Mouse (Mus musculus) embryo, embryonic 11.5 days (tissue): ENCODE results near the gene Rai1.

Experiments
- DNase-seq: peaks from one replicate; pipeline ENCODE4 v3.0.0-alpha.2; 2012; ENCODE audit warnings: low read depth, low spot score

Rai1 gene

DNA sequence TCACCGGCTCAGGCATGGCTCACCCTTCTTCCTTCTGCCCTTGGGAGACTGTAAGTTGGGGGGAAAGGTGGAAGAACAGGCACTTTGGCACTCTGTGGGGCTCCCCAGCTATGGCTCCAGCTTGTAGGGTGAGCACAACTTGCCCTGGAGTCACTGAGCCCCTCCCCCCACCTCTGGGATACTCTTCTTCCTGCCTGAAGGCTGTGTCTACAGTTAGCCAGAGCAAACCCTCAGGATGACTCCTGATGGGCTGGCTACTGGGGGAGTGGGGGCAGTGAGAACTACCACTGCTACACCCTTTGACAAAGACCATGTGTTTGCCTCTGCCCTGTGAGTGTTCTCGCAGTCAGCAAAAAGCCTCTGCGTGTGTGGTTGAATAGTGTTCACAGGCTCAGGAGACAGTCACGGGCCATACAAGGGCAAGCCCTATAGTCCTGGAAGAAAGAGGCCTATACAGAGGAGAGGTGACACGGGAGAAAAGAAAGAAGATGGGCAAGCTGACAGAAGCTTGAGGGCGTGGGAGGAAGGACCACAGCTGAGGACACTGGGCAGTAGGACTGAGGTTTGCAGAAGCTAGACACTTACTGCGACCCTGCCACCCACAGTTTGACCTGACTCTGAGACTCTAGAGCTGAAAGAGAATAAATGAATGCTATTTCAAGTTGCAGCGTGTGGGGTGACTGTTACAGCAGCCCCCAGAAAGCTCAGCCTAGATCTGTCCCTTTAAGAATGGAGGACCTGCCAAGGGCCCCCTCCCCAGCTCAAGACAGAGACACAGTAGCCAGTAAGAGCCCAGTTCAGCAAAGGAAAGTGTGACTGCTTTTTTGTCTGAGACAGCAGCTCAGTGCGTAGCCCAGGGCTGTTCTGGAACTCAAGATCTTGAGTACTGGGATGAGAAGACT lies 9.7 kb upstream of the Rai1 start:
- no peak for DNase-seq

DNA sequence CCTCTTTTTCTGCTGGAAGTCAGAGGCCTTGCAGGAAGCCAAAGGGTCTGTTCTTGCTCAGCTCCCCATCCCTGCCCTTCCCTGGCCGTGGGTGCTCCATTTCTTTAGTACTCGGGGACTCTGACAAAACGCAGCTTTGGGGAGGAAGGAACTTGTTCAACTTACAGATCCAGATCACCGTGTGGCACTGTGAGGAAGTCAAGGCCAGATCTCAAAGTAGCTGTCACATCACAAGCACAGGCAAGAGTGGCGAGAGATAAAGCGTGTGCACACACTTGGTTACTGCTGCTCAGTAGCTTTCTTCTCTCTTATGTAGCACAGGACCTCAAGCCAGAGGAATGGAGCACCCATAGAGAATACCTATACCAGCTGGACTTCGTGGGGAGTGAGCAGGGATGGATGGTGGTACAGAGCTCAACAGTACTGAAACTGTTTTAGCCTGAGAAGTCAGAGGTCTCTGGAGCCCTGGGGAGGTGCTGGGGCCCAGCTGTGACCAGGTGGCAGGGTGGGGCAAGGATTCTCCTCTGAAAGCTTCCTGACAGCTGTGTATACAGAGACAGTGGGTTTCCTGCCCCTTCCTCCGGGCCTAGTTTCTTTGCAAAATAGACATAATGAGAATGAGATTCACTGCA lies 5.1 kb upstream of the Rai1 start:
- DNase-seq = no peak

DNA sequence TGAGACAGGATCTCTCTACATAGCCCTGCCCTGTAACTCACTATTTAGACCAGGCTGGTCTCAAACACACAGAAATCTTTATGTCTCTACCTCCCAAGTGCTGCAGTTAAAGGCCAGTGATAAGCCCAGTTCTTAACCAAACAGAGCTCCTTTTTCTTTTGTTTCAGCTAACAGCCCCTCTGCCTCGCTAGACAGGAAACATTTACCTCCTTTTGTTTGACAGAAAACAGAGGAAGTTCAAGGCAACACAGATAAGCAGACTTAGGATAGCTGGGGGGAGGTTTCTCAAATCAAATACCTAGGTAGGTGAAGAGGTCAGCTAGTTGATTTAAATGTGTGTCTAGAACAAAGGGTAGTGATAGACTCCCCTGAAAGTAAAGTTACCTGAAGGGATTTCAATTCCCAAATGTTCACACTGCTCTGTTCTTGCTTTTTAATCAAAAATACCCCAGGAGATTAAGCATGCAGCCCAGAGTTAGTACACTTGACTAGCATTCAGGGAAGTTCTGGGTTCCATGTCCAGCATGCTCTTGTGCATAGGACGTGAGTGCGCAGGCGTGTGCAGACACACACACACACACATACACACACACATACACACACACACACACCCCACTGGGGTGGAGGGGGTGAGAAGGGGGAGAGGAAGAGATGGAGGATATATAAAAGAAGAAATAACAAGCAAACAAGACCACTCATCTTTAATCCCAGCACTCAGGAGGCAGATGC lies 3.8 kb upstream of the Rai1 start:
- no peak for DNase-seq

DNA sequence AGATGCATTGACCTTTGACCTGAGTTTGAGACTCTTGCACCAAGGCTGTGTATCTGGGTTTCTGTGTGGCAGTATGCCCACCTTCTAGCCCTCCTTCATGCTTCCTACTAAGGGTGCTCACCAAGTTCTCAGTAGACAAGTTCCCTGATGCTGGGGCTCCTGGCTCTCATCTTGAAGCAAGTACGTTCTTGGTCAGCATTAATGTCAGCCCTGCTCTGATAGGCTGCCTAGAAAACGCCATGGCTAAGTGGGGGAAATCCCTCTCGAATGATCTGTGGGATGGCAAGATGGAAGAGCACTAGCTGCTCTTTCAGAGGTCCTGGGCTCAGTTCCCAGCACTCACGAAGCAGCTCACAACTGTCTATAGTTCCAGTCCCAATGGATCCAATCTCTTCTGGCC lies 2.8 kb upstream of the Rai1 start:
- no peak for DNase-seq

DNA sequence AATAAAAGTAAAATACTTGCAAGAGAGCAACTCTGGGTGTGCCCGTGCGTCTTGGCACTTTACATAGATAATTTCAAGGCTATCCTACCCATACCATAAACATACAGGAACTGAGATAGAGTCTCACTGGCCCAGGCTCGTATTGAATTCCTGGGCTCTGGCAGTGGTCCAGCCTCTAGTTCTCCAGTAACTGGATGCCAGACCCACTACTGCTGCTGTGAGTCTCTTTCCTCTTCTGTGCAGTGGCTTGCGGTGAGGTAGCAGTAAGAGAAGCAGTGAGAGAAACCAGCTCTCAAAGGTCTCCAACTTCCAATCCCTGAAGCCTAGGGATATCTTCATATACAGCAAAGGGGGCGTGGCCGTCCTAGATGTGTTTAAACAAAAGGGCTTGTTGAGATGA lies 2.1 kb upstream of the Rai1 start:
- DNase-seq = no peak

DNA sequence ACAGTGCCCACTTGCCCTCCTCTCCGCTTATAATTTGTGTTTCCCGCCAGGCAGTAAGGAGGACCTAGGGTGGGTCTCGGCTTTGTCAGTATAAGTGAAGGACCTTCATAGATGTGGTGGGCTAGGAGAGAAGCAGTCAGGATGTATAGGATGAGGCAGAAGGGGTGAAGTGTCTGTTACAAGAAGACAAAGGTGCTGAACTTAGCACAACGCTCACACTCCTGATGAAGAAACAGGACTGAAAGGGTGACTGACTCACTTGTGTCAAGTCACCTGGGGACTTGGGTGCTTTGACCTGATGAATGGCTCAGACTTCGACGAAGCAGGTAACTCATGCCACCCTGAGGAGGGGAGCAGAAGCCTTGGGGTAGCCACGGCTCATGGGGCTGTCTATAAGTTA lies 1.2 kb upstream of the Rai1 start:
- no peak for DNase-seq

DNA sequence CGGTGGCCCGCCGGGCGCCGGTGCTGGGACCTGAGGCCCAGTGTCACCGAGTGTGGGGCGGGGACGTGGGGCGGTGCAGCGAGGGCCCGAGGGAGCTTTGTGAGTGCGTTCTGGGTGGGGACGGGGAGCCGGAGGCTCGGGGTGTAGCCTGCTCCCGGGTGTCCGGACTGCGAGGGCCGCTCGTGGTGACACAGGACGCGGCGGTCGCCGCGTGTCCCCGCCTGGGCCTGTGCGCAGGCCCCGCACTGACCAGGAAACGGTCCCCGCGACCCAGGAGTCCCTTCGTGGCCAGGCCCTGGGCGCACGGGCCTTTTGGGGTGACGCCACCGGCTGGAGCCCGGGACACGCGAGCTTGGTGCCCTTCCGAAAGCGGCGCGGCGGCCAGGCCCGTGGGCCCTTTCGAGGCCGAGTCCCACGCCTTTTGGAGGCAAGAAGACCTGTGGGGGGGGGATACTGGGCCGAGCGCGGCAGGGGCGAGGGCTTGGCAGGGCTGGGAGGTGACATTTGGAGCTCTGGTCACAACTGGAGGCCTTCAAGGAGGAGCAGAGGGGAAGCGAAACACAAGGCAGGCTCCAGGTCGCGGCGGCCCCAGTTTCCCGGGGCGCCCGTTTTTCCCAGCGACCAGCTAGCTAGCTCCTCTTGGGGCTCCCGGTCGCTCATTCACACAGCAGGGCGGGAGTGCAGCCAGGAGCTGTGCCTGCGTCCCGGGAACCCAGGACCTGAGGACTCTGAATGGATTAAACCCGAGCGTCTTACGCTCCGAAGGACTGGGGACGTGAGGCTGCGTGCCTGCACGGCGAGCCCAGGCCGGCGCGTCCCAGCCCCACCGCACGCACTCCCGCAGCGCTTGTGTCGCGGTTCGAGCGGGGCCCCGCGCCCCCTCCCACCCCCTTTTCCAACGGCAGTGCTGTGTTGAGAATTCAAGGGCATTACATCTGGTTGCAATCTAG lies 1.1 kb downstream of the Rai1 start:
- no peak for DNase-seq

DNA sequence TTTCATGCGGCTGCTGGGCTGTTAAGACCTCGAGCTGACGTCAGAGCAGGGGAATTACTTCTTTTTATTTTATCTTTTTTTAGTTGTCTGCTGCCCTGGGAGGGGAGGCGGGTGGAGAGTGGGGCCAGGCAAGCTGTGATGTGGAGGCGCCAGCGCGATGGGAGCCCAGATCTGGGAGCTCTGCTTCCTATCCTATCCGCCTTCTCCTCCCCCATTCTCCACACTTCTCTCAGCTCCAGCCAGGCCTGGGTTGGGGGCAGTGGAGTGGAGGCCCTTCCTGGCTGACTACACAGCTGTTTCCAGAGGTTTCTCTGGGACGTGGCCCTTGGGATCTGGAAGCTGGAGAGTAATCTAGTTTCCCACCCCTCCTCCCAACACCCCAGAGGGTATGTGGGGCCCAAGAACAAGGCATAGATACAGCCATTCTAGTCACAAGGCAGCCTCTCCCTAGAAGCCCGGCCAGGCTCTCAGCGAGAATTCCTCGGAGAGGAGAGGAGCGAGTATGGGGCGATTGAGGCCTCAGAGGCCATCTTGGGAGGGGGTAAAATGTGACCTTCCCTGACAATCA lies 1.8 kb downstream of the Rai1 start:
- DNase-seq = no peak

DNA sequence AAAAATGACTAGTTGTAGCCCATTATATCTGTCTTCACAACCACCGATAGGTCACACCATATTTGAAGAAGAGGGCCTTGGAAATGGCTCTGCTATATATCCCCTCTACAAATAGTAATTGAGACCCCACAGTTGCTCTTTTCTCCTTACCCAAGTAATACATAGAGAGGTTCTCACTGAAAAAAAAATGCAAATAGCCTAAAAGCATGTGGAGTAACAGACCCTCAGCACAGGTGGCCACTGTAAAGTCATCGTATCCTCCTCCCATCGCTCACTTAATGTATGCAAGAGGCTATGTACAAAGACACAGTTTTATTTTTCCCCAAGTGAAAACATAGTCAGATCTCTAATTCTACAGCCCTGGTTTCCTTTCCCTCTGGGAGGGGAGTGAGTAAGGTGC lies 2.6 kb downstream of the Rai1 start:
- no peak for DNase-seq

DNA sequence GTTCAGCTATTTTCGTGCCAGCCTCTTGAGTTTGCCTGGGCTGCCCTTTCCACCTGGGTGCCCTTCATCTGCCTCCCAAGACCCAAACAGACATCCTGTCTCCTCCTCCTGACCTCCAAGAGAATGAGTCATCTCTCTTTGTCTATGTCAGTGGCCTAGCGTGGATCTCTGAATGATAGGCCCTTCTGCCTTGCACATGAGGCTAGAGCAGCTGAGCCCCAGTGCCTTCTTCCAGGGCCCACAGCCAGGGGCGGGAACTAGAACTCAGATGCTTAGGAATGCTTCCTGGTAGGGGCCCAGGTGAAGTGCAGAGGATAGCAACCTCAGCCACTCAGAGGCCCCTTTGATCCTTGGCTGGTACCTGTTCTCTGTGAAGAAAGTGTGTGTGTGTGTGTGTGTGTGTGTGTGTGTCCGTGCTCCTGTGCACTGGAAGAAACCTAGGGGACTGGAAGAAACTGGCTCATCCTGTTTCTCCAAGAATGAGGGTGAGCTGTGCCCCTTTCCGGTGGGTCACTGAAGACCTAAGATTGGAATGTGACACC lies 3.9 kb downstream of the Rai1 start:
- no peak for DNase-seq

DNA sequence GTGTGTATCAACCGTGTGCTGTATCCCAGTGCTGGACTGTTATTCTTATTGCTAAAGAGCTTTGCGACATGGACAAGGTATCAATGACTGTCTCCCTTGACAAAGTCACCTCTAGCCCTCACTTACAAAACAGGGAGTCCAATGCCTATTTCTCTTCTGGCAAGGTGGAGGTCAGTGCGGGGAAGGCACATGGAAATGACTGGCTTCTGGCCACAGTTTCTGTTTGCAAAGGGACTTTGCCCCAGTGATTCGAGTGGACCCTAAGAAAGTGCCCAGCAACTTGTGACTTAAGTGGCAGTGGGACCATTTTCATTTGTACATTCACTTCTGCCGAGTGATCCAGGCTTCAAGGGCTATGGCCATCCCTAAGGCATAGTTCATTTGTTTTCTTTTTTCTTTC lies 5.6 kb downstream of the Rai1 start:
- DNase-seq = no peak

DNA sequence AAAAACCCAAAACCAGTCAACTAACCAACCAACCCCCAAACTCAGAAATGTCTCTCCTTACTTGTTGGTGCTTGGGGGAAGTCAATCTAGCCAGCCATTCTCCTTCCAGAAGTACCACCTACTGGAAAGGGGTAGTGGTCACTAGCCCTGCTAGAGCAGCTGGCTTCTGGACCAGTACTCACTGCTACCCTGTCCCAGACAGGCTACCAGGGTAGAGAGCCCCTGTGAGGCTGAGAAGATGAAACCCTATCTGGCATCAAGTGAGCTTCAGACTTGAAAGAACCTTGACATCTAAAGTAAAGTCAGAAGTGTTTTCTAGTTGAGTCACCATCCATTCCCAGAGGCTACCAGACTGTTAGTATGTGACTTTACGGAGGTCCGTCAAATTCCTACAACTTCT lies 6.8 kb downstream of the Rai1 start:
- DNase-seq = no peak

DNA sequence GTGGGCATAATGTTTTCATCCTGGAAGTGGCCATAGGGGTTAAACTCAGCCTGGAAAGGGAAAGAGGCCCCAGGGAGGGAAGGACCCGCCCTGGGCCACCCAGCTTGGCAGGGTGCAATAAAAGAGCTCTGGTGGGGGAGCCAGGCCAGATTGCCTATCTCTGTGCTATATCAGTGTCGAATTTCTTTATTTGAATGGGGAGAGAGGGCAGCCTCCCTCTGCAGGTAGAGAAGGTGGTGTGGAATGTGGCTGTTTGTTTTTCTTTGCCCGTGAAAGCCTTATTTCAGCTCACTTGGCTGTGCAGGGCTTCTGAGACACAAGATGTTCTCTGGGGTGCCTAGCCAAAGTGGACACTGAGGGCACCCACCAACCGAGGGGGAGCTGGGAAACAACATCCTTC lies 8.8 kb downstream of the Rai1 start:
- no peak for DNase-seq

DNA sequence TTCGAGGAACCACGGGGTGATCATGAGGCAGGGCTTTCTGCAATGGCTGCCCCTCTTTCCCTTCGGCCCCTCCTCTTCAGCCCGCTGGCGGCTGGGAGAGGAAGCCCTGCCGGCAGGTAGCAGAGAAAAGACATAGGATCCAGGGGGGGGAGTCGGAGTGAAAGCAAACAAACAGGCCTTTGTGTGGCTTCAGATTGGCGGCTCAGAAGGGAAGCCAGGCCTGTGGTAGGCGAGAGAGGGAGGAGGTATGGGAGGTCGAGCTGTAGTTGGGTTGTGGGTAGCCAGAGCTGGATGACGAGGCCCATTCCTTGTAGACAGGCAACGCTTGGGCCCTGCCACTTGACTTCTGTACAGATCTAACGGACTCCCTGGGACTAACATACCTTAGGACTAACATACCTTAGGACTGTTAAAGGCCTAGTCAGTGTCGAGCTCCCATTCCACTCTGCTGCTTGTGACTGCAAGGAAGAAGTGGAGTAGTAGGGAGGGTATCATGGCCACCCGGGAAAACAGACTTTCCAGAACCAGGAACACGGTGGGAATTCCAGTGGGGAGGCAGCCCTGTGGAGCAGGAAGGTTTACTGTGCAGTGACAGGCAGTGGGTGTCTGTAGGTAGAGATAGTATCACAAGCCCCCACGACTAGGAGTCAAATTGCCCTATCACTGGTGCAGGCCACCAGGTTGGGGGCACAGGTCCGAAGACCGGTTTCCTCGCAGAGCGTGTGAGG lies 9.6 kb downstream of the Rai1 start:
- DNase-seq = no peak

DNA sequence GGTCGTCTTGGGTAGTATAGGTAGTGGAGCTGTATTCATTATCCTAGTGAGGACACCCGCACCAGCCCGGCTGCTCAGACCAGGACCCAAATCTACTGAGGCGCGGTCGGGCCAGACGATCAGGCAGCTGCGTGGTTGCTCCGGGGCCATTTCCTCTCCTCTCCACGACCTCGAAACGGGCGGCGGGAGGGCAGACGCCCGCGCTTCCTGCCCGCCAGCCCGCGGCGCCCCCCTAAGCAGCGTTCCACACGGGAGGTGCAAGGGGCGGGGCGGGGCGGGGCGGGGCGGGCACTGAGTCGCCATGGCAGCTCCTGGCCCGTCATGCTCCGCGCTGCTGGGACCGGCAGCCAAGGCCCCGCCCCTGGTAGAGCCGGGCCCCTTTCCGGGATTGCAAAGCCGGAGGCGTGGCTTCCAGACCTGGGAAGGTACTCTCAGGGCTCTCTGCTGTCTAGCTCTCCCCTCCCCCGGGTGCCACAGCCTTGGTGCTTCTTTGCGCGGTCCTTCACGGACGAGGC lies 10.3 kb downstream of the Rai1 start:
- peak; percentile 76 for DNase-seq

DNA sequence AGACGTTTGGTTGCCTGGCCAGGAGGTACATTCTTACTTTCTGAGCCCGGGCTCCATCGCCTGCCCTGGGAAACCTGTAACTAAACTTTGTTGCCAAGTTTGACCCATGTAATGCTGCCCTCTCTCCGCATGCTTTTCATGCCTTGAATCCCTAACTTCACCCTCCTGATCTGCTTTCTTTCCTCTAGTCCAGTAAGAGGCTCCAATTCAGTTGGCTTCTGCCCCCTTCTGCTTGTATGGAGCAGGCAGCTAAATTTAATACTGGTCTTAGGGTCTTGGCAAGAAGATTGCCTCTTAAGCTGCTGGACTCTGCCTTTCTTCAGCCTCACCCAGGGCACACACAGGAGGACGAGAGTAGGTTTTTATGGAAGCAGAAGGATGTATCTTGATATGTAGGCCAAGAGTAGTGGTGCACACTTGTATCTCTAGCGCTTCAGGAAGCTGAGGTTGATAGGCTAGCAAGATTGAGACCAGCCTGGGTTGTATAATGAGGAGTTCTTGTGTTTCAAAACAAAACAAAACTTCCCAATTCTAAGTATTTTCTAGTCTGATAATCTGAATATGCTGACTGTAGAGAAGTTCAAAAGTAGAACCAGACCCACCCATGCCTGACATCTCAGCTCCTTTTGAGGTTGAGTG lies 10.9 kb downstream of the Rai1 start:
- DNase-seq = no peak

DNA sequence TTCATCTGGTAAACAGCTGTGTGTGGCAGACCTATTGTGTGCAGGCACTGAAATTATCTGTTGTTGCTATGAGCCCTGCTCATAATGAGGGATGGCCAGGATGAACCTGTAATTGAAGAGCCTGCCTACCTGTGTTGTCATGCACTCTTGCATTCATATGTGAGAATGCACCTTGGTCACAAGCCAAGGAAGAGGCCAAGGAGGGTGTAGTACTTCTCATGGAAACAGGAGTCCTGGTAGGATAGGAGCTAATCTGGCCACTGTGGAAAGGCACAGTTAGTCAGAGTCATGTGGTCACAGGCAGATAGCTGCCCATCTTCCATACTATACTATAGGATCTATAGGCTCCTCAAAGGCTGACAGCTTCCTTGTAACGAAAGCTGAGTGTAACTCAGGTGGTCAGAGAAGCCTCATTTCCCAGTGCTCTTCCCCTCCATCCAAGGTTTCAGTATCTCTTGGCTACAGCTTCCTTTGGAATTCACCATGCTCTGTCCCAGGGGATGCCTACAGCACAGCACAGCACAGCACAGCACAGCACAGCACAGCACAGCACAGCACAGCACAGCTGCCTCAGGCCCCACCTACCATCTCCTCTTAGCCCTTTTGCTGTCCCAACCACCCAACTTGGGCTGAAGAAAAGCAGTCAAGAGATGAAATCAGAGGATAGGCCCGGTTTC lies 15.9 kb downstream of the Rai1 start:
- no peak for DNase-seq

DNA sequence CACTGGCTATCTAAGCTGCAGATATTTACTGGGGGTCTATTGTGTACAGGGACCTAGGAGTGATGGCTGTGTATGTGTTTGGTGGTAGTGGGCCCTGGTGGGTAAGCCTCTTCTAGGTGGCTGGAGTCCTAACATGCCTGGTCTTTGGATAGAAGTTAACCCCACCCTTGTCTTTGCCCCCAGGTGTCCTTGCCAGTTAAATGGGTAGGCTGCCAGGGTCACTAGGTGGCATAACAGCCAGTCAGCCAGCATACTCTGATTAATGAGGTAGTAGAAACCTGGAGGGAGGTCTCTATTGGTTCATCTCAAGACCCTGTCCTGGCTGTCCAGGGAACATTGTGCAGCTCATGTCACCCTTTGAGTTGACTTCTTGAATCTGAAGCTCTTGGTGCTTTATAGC lies 17.8 kb downstream of the Rai1 start:
- DNase-seq = no peak

DNA sequence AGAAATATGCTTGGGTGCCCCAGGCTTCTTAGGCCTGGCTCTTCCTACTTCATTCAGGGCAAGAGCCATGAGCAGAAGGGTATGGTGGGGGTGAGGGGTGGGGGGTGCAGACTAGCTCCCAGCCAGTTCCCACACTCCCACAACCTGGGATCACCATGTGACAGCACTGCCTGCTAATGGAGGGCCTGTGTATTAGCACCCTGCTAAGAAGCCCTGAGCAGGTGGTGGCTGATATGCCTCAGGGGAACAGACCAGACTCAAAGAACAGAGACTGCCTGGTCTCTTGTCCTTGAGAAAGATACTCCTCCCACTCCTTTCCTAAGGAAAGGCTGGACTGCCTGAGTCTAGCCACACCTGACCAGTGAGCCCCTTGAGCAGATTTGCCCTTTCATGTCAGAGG lies 22.2 kb downstream of the Rai1 start:
- DNase-seq = no peak
